Mouse (Mus musculus): ENCODE results near the gene Trdn.

DNA sequence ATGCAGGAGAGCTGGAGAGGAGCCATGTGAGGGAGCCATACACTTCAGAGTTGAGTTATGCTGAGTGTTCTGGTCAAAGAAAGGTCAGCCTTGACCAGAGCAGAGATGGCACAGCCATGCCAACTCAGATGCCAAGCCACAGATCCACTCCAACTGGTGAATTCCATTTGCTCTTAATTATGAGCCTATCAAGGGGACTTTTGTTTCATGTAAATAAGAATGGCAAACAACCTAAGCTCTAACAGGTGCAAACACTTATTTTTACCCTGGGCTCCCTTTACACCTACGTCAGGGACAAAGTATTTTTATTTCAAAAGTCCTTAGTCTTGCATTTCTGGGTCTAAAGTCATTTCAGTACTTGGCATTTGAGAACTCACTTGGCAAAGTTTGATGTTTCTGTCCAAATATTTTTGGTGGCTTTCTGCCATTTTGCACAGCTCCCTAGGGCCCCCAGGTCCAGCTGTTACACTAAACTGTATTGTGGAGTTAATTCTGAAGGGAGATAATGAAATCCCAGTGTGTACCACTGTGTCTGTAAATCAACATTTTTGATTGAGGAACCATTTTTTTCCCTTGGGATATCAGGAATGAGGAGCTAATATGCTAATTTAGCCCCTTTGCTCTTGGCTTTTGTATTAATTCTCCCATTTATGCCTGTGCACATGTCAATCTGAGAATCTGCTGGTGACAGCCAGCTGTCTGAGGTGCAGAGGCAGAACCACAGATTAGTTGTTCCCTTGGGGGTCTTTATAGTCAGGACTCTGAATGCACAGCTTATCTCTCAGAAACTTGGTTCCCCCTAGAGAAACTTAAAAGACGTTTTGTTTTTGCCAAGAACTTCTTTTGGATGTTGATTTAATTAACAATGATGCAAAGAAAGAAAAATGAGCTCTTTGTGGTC lies 99.6 kb downstream of the Trdn start:
- TF ChIP-seq CTCF (IDR thresholded peaks at IDR 0.05; ENCODE audit: extremely low read depth, insufficient read depth, low read length) (no peak), POLR2A (IDR thresholded peaks at IDR 0.05; ENCODE audit: extremely low read depth, insufficient read depth, low read length) (no peak)

All from cortical plate, adult 2 months (tissue).